Mouse (Mus musculus) right cerebral cortex, postnatal 25 days (tissue): ENCODE measurements around the gene Tnfrsf1b.
"Not testable (repeated sequence)": the region's sequence is repeated elsewhere in the genome, so short reads cannot be mapped to it uniquely, and the experiment has no call there.

ENCODE experiments used
- DNase-seq: peaks from one replicate; pipeline ENCODE4 v3.0.0; 2022

The Tnfrsf1b gene

GRCm38 (mm10) chr4:145178918-145179549 is 67.6 kb downstream of the Tnfrsf1b start:
- no peak for DNase-seq

GRCm38 (mm10) chr4:145165542-145165941 is 81.1 kb downstream of the Tnfrsf1b start:
- DNase-seq, result not testable (repeated sequence)

- DNase-seq, result no peak
These were observed 82.6 kb downstream of the Tnfrsf1b start for GRCm38 (mm10) chr4:145164111-145164510.
